Mouse (Mus musculus): ENCODE data around the gene Elp5. TPM values are rescaled to one million over a fixed set of nuclear protein-coding genes. Genes with fewer than 3 reads are reported as not detected.
A peak's percentile ranks its signal among the peaks of the same experiment; 100 is the strongest.

The Elp5 gene
- total and polyA plus RNA-seq, 2 experiments from 2014 or later = 115 to 187 TPM

DNA sequence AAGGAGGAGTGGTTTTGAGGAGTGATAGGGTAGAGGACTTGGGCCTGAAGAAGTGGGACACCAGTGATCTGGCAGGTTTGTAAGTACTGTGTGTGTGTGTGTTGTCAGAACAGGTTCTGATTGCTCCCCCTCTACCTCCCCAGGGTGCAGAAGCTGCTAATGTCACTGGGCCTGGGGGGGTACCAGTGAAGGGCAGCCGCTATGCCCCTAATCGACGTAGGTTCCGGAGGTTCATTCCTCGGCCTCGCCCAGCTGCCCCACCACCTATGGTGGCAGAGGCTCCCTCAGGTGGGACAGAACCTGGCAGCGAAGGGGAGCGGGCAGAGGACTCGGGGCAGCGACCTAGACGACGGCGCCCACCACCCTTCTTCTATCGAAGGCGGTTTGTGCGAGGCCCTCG is 42.6 kb downstream of the Elp5 start:
- no peaks in the 10 kb centered on the region for H3K9me3 ChIP-seq (ENCODE audit: low read length)
- no peaks in the 10 kb centered on the region; the same call in 1 of the 2 replicates for H3K27me3 ChIP-seq (ENCODE audit: insufficient read depth, low read length)
- H3K36me3 ChIP-seq (ENCODE audit: insufficient read depth) = no peaks in the 10 kb centered on the region
- ATAC-seq (no peak), DNase-seq (no peak)
- no peak overlapping the region for H3K4me3 ChIP-seq (ENCODE audit: low read depth, low read length)
- H3K9ac ChIP-seq = no peak overlapping the region
- H3K4me1 ChIP-seq (ENCODE audit: insufficient read depth) = peaks cover 8% of the 10 kb centered on the region
- no peak overlapping the region for H3K27ac ChIP-seq (ENCODE audit: low read depth, low read length)
- no peak for TF ChIP-seq CTCF (IDR thresholded peaks at IDR 0.05; ENCODE audit: low read depth)
- 91% methylated on average over 17 of the region's 17 CpGs for WGBS
- H3K4me2 ChIP-seq (ENCODE audit: low read depth) = no peak overlapping the region

DNA sequence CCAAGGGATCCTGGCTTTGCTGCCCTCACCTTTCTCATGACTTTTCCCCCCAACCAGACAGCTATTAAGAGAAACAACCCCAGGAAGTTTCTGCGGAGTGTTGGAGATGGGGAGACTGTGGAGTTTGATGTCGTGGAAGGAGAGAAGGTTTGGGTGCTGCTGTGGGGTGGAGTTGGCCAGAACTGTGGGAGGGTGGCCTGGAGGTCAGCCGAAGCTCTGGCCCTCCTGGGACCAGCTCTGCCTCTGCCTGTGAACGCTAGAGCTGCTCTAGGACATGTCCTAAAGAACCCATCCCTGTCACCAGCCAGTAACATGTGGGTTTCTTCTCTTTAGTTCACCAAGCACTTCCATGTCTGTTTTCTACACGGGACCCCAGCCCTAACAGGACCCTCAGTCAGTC is 43.1 kb downstream of the Elp5 start:
- peaks cover 8% of the 10 kb centered on the region for H3K4me1 ChIP-seq (ENCODE audit: insufficient read depth)
- no peaks in the 10 kb centered on the region for H3K27me3 ChIP-seq (ENCODE audit: insufficient read depth, low read length)
- no peak for DNase-seq
- H3K36me3 ChIP-seq (ENCODE audit: insufficient read depth) = no peaks in the 10 kb centered on the region
- H3K27ac ChIP-seq (ENCODE audit: low read depth, low read length) = no peak overlapping the region
- no peak for ATAC-seq
- H3K4me3 ChIP-seq (ENCODE audit: low read depth, low read length) = no peak overlapping the region
- no peak for TF ChIP-seq CTCF (IDR thresholded peaks at IDR 0.05; ENCODE audit: low read depth)
- H3K9ac ChIP-seq = no peak overlapping the region
- H3K9me3 ChIP-seq (ENCODE audit: low read length) = no peaks in the 10 kb centered on the region
- 75% methylated on average over 5 of the region's 5 CpGs for WGBS
- H3K4me2 ChIP-seq (ENCODE audit: low read depth) = no peak overlapping the region

DNA sequence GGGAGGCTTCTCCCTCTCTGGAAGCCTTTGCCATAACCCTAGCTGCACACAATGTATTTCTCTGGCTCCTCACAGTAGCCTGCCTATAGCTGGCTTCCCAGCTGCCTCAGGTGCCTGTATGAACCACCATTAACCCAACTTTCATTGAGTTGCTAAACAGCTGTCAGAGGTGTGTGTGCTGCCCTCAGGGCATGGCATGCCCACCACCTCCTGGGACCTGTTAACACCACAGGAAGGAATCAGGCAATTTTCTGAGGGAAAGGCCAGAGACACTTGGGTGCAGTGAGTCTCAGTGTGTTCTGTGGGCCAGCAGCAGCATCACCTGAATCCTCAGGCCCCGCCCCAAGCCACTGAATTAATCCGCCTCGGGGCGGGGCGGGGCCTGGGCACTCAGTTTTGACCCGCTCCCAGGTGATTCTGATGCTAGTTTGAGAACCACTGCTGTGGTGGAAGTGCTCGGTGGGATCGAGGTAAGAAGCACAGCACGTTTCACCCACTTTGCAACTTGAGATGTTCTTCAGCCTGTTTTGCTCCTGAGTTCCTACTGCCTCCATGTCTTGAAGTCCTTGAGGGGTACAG is 43.8 kb downstream of the Elp5 start:
- no peak for TF ChIP-seq CTCF (IDR thresholded peaks at IDR 0.05; ENCODE audit: low read depth)
- no peak overlapping the region for H3K4me2 ChIP-seq (ENCODE audit: low read depth)
- H3K36me3 ChIP-seq (ENCODE audit: insufficient read depth) = no peaks in the 10 kb centered on the region
- no peak for DNase-seq
- no peak overlapping the region for H3K4me3 ChIP-seq (ENCODE audit: low read depth, low read length)
- WGBS = 28% methylated on average over 9 of the region's 9 CpGs
- H3K27ac ChIP-seq (ENCODE audit: low read depth, low read length) = no peak overlapping the region
- H3K4me1 ChIP-seq (ENCODE audit: insufficient read depth) = peaks cover 8% of the 10 kb centered on the region
- H3K9me3 ChIP-seq (ENCODE audit: low read length) = no peaks in the 10 kb centered on the region
- no peak for ATAC-seq
- H3K9ac ChIP-seq = no peak overlapping the region
- H3K27me3 ChIP-seq (ENCODE audit: insufficient read depth, low read length) = no peaks in the 10 kb centered on the region

DNA sequence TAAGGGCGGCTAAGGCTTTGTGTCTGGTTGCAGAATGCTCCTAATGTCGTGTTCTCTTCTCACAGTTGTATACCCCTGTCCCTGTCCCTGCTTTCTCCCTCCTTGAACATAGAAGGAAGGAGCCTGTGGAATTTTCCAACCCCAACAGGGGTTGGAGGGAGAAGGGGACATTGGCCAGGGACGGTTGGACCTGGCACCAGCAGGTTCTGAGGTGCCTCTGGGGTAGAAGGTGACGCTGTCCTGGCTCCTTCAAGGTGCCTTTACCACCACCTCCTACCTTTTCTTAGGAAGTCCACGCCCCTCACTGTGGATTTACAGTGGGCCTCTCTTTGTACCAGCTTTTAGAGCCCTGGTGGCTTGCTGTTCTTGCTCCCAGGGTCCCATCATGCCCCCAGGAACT is 44.5 kb downstream of the Elp5 start:
- WGBS = 82% methylated on average over 5 of the region's 5 CpGs
- Histone ChIP-seq H3K27me3 (ENCODE audit: insufficient read depth, low read length) (no peaks in the 10 kb centered on the region), H3K4me3 (ENCODE audit: low read depth, low read length) (no peak overlapping the region), H3K36me3 (ENCODE audit: insufficient read depth) (no peaks in the 10 kb centered on the region), H3K4me1 (ENCODE audit: insufficient read depth) (peaks cover 8% of the 10 kb centered on the region), H3K27ac (ENCODE audit: low read depth, low read length) (no peak overlapping the region), H3K9me3 (ENCODE audit: low read length) (no peaks in the 10 kb centered on the region), H3K4me2 (ENCODE audit: low read depth) (no peak overlapping the region), H3K9ac (no peak overlapping the region)
- no peak for TF ChIP-seq CTCF (IDR thresholded peaks at IDR 0.05; ENCODE audit: low read depth)
- DNase-seq = no peak
- ATAC-seq = no peak

DNA sequence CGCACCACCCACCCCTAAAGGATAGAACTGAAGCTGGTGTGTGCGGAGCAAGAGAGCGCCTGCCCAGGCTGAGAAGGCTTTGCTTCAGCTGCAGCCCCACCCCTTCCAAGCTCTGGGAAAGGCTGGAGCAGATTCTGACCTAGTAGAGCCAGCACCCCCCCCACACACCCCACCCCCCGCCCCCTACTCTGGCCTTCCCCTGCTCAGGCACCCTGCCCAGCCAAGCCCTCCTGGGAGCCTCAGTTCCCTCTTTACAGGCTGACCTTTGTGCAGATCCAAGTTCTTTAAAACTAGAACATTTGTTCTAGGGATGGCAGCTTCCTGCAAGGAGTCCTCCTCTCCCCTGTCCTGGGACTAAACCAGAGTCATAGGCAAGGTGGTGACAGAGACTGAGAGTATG is 44.9 kb downstream of the Elp5 start:
- no peak for TF ChIP-seq CTCF (IDR thresholded peaks at IDR 0.05; ENCODE audit: low read depth)

DNA sequence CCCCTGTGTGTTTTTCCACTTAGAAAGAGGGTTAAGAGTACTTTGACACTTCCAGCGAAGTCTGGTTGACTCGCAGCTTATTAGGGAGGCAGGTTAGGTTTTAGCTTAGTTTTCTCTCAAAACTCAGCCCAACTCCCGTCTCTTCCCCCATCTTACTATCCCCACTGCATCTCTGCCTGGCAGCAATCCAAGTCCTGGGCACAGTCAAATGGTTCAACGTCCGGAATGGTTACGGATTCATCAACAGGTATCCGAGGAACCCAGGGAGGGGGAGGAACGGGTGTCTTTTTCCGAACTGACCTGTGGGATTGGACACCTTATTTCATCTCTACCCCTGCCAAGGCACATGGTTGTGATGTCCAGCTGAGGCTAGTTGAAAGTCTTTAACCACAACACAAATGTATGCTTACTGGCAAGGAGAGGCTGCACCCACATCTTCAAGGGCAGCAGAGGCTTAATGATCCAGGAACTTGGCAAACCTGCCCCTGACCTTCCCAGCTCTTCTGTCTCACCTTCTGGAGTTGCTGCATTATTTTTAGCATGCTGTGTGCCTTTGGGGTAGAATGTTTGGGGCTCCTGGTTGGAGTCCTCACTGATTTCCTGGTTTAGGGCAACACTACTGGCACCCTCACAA is 45.5 kb downstream of the Elp5 start:
- 36% methylated on average over 9 of the region's 9 CpGs for WGBS
- DNase-seq = no peak
- H3K4me1 ChIP-seq (ENCODE audit: insufficient read depth) = peaks cover 8% of the 10 kb centered on the region
- H3K4me3 ChIP-seq (ENCODE audit: low read depth, low read length) = peak overlapping the region; percentile 55
- no peak for ATAC-seq
- no peaks in the 10 kb centered on the region for H3K9me3 ChIP-seq (ENCODE audit: low read length)
- peak overlapping the region; percentile 98 for H3K4me2 ChIP-seq (ENCODE audit: low read depth)
- no peak overlapping the region for H3K9ac ChIP-seq
- no peak overlapping the region for H3K27ac ChIP-seq (ENCODE audit: low read depth, low read length)
- H3K27me3 ChIP-seq (ENCODE audit: insufficient read depth, low read length) = no peaks in the 10 kb centered on the region
- H3K36me3 ChIP-seq (ENCODE audit: insufficient read depth) = no peaks in the 10 kb centered on the region
- TF ChIP-seq CTCF (IDR thresholded peaks at IDR 0.05; ENCODE audit: low read depth) = no peak

More for the DNA sequence above, 44.9 kb downstream of the Elp5 start:
- DNase-seq (no peak), ATAC-seq (no peak)
- Histone ChIP-seq H3K4me1 (ENCODE audit: insufficient read depth) (peaks cover 8% of the 10 kb centered on the region), H3K9me3 (ENCODE audit: low read length) (no peaks in the 10 kb centered on the region), H3K9ac (no peak overlapping the region), H3K4me2 (ENCODE audit: low read depth) (no peak overlapping the region), H3K27me3 (ENCODE audit: insufficient read depth, low read length) (no peaks in the 10 kb centered on the region), H3K36me3 (ENCODE audit: insufficient read depth) (no peaks in the 10 kb centered on the region), H3K27ac (ENCODE audit: low read depth, low read length) (no peak overlapping the region), H3K4me3 (ENCODE audit: low read depth, low read length) (no peak overlapping the region)
- WGBS = 40% methylated on average over 4 of the region's 4 CpGs

DNA sequence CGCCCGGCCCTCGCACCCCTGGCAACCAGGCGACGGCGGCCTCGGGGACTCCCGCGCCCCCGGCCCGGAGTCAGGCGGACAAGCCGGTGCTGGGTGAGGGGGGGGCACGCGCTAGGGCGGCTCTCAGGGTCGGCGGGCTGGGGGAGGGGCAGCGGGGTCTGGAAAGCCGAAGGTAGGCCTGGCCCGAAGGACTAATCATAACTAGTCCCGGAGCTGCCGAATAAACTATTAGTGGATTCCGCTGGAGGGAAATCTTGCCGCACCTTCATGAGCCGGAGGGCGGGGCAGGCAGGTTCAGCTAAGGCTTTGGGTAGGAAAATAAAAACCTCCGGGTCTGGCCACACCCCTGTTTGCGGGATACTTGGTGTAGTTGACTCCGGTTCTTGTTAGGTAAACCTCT is 46.2 kb downstream of the Elp5 start:
- no peak overlapping the region for H3K27ac ChIP-seq (ENCODE audit: low read depth, low read length)
- peak overlapping the region; percentile 55 for H3K4me3 ChIP-seq (ENCODE audit: low read depth, low read length)
- H3K36me3 ChIP-seq (ENCODE audit: insufficient read depth) = no peaks in the 10 kb centered on the region
- no peak for TF ChIP-seq CTCF (IDR thresholded peaks at IDR 0.05; ENCODE audit: low read depth)
- H3K9ac ChIP-seq = peak overlapping the region; percentile 55
- ATAC-seq (no peak), DNase-seq (no peak)
- no peaks in the 10 kb centered on the region for H3K27me3 ChIP-seq (ENCODE audit: insufficient read depth, low read length)
- peaks cover 8% of the 10 kb centered on the region for H3K4me1 ChIP-seq (ENCODE audit: insufficient read depth)
- no peaks in the 10 kb centered on the region for H3K9me3 ChIP-seq (ENCODE audit: low read length)
- 2% methylated on average over 30 of the region's 30 CpGs for WGBS
- H3K4me2 ChIP-seq (ENCODE audit: low read depth) = peak overlapping the region; percentile 98
